Mouse (Mus musculus) layer of hippocampus, adult 2 months (tissue): ENCODE measurements at regions not wholly inside any gene's neighbourhood (a gene's known extent, or its start where the extent isn't known, plus 50 kb on each side); places are given as distances from the start of the nearest gene placed in this dataset.

Source experiments
- DNase-seq, 2 experiments: peaks; one replicate each; pipeline ENCODE4 v3.0.0; 2022; ENCODE audit warnings: low spot score in 2 of 2
- H3K27ac ChIP-seq: fragments of 200-600 bp; 2 replicates; pipeline ENCODE4 v1.8.1; 2022
- H3K4me3 ChIP-seq: fragments of 200-600 bp; 2 replicates; pipeline ENCODE4 v1.8.1; 2022; ENCODE audit warnings: mild to moderate bottlenecking
- CTCF ChIP-seq: fragments of 200-600 bp; conservative IDR thresholded peaks from 2 replicates; pipeline ENCODE4 v1.8.1; 2022; ENCODE audit warnings: antibody characterized with exemption, mild to moderate bottlenecking, moderate library complexity

DNA sequence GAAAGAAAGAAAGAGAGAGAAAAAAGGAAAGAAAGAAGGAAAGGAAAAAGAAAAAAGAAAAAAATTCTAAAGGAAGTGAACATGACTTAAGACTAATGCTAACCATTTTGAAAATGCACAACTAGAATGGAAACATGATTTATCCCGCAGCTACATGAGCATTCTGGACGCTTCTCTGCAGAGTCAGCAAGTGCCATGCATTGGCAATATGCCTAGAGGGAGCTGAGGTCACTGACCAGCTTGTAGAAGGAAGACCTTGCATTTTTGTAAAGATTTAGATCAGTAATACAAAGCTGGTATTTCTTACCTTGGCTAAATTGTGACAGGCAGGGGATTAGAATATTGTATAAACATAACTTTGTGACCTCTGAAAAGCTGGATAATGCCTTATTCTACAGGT is 461.2 kb upstream of the Tenm2 start:
- H3K4me3 ChIP-seq = no peak overlapping the region
- no peak for TF ChIP-seq CTCF
- H3K27ac ChIP-seq = no peak overlapping the region
- DNase-seq = no peak

DNA sequence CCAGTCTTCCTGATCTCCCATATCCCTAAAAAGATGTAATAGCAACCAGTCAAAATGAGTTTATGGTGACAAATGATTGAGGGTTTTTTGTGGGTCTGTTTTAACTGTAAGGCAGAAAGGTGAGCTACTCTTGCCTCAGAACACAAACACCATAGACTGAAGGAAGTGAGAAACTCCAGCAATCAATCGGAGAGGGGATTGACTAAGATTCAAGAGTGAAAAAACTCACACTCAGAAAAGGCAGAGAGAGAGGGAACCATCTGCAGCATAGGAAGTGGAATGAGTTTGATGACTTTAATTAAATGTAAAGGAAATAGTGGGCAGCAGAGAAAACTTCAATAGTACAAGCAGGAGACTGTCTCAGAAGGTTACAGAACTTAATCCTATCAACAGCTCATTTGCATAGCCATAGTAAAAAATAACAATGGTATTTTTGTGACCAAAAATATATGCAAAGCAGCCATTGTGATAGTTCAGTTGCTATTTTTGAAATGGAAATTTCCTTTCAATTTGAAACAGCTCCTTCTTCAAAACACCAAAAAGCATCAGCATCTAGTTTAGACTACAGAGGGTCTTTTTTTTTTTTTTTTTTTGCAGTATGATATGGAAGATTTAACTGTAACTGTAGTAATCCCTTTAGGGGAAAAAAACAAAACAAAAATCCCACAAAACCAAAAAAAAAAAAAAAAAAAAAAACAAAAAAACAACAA is 442.9 kb upstream of the Tenm2 start:
- no peak for DNase-seq
- Histone ChIP-seq H3K4me3 (no peak overlapping the region), H3K27ac (no peak overlapping the region)
- TF ChIP-seq CTCF = no peak

- DNase-seq = no peak
- Histone ChIP-seq H3K27ac (no peak overlapping the region), H3K4me3 (no peak overlapping the region)
- TF ChIP-seq CTCF = no peak
These were observed 435.6 kb upstream of the Tenm2 start for GRCm38 (mm10) chr11:37671320-37671719.

GRCm38 (mm10) chr11:37666925-37667324 is 431.2 kb upstream of the Tenm2 start:
- no peak for TF ChIP-seq CTCF
- no peak overlapping the region for H3K27ac ChIP-seq
- no peak overlapping the region for H3K4me3 ChIP-seq
- DNase-seq = no peak

GRCm38 (mm10) chr11:37650095-37650494 is 414.3 kb upstream of the Tenm2 start:
- no peak for TF ChIP-seq CTCF
- H3K4me3 ChIP-seq = no peak overlapping the region
- H3K27ac ChIP-seq = no peak overlapping the region
- DNase-seq = no peak

GRCm38 (mm10) chr11:37623290-37623689 is 387.5 kb upstream of the Tenm2 start:
- H3K27ac ChIP-seq = no peak overlapping the region
- H3K4me3 ChIP-seq = no peak overlapping the region
- no peak for TF ChIP-seq CTCF
- no peak for DNase-seq

GRCm38 (mm10) chr11:37600533-37600932 is 364.8 kb upstream of the Tenm2 start:
- Histone ChIP-seq H3K27ac (no peak overlapping the region), H3K4me3 (no peak overlapping the region)
- no peak for TF ChIP-seq CTCF
- no peak for DNase-seq

DNA sequence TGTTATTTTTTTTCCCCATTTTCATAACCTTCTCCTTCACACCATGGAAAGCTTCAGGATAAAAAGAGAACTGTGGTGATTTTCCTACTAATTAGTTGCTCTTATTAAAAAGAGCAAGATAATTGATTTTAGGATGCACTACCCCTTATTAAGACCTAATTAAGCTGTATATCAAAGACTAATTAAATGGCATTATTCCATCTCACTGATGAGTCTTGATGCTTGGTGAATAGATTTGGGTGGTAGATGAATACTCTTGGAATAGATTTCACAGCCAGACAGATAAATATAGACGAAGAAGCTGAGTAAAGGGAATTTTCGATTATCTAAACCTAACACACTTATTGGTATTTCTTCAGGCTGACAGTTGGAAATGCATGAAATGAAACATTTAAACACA is 346.5 kb upstream of the Tenm2 start:
- Histone ChIP-seq H3K27ac (no peak overlapping the region), H3K4me3 (no peak overlapping the region)
- DNase-seq = no peak
- no peak for TF ChIP-seq CTCF

DNA sequence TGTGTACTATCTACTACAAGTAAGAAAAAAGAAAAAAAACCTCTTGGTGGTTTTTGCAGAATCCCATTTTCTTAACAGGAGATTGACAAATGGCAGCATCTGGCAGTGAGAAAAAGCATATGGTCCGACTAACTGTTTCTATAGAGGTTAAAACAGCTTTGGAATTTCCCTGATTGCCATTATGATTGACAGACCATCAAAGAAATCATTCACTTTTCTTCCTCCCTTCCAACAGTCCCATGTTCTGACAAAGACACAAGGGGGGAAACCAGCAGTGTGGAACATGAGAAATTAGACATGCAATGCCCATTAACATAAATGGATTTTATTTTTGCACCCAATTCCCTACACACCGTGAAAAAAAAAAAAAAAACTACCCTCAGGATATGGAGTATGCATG is 297.9 kb upstream of the Tenm2 start:
- TF ChIP-seq CTCF = no peak
- Histone ChIP-seq H3K4me3 (no peak overlapping the region), H3K27ac (no peak overlapping the region)
- no peak for DNase-seq

DNA sequence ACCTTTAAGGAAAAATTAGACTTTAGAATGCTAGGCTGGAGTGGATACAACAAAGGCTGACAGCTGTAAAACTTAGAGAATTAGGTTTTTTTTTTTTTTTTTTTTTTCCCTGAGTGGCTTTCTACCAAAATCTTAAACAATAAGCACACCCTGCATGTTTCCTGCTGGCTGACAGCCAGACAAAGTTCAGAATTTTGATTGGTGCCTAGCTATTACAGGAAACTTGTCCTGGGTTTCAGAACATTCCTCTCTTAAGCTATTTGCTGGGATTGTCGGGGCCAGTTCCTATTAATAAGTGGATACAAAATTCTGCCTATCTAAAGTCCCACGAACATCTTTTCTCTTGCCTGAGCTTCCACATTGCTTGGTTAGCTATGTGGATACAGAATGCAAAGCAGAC is 296.7 kb upstream of the Tenm2 start:
- Histone ChIP-seq H3K27ac (no peak overlapping the region), H3K4me3 (no peak overlapping the region)
- no peak for TF ChIP-seq CTCF
- DNase-seq = no peak

GRCm38 (mm10) chr11:37498463-37499015 is 262.8 kb upstream of the Tenm2 start:
- DNase-seq = no peak
- no peak for TF ChIP-seq CTCF
- H3K4me3 ChIP-seq = no peak overlapping the region
- H3K27ac ChIP-seq = no peak overlapping the region

GRCm38 (mm10) chr11:37497874-37498273 is 262.1 kb upstream of the Tenm2 start:
- H3K27ac ChIP-seq = no peak overlapping the region
- TF ChIP-seq CTCF = no peak
- no peak for DNase-seq

DNA sequence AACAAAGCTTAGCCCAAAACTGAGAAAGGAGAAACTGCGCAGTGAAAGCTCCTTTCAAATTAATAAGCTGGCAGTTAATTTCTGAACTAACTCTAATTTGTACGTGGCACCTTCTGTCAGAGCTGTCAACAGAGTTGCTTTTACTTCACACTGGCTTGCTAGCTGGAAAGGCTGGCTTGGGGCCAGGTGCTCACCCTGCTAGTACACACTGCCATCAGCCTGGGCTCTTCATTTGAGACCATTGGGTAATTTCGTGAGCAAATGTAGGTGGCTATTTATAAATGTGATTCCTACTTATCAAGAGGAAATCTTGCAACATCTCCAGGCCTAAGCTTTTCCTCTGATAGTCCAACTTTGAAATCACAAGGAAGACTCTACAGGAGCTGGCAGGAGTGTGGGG is 244.5 kb upstream of the Tenm2 start:
- DNase-seq = peak; percentile 29 to 58
- H3K4me3 ChIP-seq = no peak overlapping the region
- H3K27ac ChIP-seq = no peak overlapping the region
- TF ChIP-seq CTCF = no peak

More at GRCm38 (mm10) chr11:37497874-37498273, 262.1 kb upstream of the Tenm2 start:
- no peak overlapping the region for H3K4me3 ChIP-seq

- DNase-seq = no peak
- no peak for TF ChIP-seq CTCF
These were observed 243.3 kb upstream of the Tenm2 start for GRCm38 (mm10) chr11:37478970-37479482.

More at GRCm38 (mm10) chr11:37478970-37479482, 243.3 kb upstream of the Tenm2 start:
- Histone ChIP-seq H3K27ac (no peak overlapping the region), H3K4me3 (no peak overlapping the region)
